Mouse (Mus musculus) cerebellum, postnatal 10 days (tissue): ENCODE data around the gene Slc2a6.

ENCODE experiments used
- DNase-seq, 2 experiments: peaks; one replicate each; pipeline ENCODE4 v3.0.0; 2021; ENCODE audit warnings: mixed read lengths in 2 of 2

Slc2a6 gene

DNA sequence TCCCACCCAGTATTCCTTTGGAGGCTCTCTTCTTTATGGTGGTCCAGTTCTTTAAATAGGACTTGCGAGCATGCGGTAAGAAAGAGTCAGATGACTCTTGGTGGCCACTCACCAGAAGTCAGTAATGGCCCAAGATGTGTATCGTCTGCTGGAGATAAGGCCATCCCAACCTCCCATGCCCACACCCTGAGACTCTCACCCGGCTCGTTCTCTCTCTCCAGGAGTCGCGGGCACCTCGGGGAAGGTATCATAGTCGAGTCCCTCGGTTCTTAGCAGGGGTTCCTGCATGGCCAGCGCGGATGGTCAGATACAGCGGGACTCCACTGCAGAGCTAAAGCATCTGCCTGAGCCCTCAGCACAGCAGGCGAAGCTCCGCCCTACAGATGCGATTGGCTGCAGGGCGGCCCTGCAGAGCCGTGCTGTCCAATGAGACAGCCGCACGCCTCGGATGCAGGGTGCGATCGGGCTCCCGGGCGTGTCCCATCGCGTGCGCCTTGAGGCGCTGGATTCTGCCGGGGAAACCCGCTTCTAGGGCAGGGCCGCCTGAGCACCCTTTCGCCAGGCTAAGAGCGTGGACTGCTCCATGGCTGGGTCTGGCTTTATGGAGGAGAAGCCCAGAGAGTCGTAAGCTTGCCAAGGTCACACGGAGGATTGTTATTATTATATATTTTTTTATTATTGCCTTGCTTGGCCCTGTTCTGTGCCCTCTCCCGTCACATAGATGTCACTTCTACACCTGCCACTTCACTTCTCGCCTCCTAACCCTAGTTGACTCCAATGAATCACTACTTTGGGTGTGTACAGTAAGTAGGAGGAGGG is at the start of gene Slc2a6:
Gene Slc2a6, minus strand, starts transcription at position 381 of the 819 bp plus-strand sequence.
- peak; percentile 92 to 94 for DNase-seq

GRCm38 (mm10) chr2:27075485-27075884 is 47.7 kb upstream of the Slc2a6 start:
- DNase-seq: peak; percentile 66 to 76

DNA sequence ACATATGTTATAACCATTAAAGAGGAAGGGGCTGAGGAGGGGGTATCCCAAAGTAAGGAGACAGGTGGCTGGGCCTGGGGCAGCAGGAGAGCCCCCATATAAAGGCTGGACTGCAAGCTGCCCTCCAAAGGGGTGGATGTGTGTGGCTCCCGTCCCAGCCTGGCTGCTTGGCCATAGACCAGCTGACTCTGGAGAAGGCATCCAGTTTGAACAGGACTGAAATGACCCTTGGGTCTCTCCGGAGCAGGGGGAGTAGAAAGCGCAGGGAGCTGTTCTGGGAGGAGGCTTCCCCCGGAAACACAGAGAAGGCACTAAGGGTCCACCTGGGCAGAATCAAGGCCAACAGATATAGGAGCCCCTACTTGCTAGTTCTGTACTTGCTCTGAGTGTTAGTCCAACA is 47.0 kb upstream of the Slc2a6 start:
- peak; percentile 71 to 76 for DNase-seq

DNA sequence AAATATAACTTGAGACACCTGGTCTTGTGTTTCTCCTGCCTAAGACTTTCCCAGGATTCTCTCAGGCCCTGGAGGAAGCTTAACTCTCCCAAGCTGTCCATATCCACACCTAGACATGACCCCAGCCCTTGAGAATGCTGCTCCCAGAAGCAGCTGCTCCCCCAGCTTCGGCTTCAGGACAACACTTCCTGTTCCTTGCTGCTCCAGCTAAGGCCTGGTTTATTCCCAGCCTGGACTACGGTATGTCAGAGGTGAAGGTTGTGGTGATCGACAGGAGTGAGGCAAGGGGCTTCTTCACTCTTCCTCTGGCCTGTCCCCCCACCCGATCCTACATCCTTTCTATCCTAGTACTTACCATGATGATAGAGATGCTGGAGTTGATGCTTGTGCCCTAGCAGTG is 45.6 kb upstream of the Slc2a6 start:
- no peak for DNase-seq

DNA sequence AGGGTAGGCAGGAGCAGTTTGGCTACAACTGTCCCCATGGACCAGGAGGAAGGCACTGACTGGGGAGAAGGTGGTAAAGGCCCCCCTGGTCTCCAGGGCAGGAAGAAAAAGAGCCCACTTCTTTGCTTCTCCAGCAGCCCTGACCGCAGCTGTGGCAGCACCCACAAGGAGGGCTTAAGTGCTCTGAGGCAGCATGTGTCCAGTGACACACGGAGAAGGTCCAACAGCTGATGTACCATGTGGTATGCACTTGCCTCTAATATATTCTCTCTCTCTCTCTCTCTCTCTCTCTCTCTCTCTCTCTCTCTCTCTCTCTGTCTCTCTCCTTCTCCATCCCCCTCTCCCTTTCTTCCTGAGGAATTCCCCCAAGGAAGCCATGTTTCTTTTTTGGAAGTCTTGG is 44.2 kb upstream of the Slc2a6 start, which contains the start of gene Mymk:
Gene Mymk, minus strand, starts transcription at position 202 of the 400 bp plus-strand sequence.
- DNase-seq: no peak

DNA sequence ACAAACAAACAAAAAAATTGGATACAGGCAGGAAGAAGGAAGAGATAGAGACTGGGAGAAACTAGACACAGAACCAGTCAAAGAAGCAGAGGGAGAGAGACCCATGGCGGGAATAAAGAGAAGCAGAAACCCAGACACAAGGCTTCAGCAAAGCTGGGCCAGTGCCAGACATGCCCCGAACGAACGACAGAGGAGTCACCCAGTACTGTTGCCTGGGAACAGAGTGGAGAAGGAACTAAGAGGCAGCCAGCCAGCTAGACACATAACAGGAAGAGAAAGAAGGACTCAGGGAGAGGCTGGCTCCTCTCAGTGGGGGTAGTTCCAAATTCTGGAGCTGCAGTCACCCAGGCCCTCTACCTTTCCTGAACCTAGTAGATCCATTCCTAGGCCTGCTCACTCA is 43.3 kb upstream of the Slc2a6 start:
- peak; percentile 81 to 88 for DNase-seq

GRCm38 (mm10) chr2:27070247-27070813 is 42.5 kb upstream of the Slc2a6 start:
- no peak for DNase-seq

GRCm38 (mm10) chr2:27069646-27070045 is 41.8 kb upstream of the Slc2a6 start:
- no peak for DNase-seq

DNA sequence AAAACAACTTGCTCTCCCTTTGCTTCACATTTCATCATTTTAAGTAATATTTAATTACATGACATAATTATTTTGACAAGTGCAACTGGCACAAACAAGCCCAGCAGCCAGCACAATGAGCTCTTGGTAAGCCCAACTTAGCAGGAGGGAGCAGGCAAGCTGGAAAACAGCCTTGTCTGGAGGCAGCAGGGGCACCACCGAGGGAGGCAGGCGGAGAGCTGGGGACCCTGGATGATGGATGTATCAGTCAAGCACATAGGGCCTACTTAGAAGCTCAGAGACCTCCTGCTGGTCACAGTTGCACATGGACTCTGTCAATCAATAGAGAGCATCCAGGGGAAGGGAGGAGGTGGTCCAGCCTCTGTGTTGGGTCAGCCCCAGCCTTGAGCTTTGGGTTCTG is 40.2 kb upstream of the Slc2a6 start:
- no peak for DNase-seq

DNA sequence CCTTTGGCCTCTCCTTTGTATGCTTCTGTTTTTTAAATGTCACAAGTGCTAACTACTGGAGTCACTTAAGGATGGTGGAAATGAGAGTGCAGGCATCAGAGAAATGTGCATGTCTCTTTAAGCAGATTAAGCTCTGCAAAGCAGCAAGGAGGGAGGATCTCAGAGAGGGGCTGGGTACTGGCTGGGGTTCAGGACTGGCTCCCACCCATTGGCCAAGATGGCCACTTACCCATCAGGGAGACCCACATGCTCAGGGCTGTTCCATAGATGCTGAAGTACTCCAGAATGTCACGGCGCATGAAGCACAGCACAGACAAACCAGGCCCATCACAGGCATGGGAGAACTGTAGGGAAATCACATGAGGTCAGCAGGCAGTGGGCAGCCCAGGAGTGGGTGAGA is 39.3 kb upstream of the Slc2a6 start:
- peak; percentile 67 to 72 for DNase-seq

GRCm38 (mm10) chr2:27059187-27059586 is 31.4 kb upstream of the Slc2a6 start:
- DNase-seq: no peak

DNA sequence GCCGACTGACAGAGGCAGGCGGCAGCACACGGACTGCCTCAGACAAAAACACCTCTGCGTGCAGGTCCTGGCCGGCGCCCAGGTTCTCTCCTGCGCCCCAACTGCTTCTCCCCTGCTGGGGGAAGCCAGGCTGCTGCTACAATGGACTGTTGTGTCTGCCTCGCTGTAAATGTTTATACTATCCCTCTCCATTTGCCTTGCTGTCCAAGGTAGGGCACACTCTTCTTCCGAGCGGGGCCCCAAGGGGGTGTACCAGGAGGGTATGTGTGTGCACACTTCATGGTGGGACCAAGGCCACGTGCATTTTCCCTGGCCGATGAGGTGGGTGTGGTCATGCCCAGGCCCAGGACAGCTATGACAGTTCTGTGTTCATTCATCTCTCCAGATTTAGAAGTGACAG is 31.0 kb upstream of the Slc2a6 start:
- peak in 1 of 2 experiments; percentile 48 for DNase-seq

GRCm38 (mm10) chr2:27058251-27058650 is 30.5 kb upstream of the Slc2a6 start:
- DNase-seq: no peak

DNA sequence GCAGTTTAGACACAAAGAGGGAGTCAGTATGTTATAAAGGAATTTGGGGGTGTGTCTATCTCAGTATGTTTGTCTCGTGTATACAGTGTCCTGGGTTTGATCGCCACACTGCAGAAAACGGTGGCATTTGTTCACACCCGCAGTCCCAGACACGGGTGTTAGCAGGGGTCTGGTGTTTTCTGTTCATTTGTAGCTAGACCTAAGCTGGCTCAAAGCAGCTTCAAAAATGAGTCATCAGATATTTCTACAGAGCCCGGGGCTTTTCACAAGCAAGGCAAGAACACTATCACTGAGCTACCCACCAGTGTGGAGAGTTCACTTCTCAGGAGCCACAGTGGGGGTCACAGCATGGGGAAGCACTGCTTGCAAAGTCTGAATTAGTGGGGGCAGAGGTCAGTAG is 21.6 kb upstream of the Slc2a6 start:
- DNase-seq: no peak

DNA sequence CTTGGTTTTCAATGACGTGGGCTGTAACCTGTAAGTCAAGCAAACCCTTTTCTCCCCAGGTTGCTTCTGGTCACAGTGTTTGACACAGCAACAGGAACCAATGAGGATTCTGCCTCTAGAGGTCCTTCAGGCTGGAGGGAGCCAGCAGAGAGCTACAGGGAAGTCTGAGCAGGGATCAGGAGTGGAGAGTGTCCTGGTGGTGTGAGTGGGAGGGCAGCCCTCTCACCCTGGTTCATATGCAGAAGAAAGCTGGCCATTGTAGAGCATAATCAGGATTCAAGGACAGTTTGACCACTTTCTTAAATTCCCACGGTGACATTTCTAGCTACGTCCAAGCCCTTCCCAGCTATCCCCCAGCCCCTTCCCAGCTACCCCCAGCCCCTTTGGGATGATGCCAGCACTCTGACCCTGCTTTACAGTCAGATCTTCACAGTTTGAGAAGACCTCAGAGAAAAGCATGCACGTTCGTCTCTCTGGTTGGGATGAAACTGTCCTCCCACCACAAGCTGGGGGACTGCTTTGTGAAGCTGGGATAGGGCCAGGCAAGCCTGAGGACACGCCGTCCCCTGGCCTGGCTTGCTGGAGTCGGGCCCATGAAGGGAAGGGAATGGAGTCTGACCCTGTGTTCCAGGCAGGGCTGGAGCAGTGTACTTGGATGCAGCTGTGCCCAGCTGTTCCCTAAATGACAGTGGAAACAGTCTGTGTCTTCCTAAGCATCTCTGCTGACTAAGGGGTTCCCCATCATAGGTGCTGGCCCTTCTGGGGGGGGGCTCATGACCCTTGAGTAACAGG is 18.4 kb upstream of the Slc2a6 start:
- DNase-seq: peak in 1 of 2 experiments; percentile 63

DNA sequence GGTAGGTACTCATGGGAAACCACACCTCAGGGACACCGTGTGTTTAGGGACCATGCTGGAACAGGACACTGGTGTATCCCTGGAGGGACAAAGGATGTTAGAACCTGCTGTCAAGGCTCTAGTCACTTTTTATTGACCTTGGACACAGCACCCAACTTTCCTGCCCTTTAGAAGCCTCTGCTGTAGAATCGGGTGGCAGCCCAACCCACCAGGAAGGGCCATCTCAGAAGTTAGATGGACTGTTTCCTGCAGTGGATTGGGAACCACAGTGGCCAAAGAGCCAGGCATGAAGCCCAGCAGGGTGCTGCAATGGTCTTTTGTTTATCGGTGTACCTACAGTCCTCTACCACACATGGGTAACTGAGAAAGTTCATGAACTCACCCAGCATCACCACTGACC is 16.8 kb upstream of the Slc2a6 start:
- no peak for DNase-seq

- DNase-seq: no peak
Measured at GRCm38 (mm10) chr2:27044166-27044565, 16.4 kb upstream of the Slc2a6 start.

DNA sequence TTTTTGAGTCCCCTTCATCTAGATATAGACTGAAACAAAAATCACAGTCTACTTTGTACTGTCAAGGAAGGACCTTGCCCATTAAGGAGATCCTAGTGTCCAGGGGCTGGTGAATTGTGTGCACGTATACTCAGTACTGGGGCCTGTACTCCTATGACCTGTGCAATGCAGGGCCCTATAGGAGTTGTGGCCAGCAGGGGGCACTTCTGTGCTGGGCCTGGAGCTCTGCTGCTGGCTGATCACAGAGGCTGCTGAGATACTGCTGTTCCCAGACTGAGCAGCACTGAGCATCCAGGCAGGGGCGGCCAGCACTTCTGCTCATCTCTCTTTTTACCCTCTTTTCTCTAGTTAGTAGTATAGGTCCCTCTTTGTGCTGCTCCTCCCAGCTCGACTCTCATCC is 15.7 kb upstream of the Slc2a6 start:
- DNase-seq: peak; percentile 95

DNA sequence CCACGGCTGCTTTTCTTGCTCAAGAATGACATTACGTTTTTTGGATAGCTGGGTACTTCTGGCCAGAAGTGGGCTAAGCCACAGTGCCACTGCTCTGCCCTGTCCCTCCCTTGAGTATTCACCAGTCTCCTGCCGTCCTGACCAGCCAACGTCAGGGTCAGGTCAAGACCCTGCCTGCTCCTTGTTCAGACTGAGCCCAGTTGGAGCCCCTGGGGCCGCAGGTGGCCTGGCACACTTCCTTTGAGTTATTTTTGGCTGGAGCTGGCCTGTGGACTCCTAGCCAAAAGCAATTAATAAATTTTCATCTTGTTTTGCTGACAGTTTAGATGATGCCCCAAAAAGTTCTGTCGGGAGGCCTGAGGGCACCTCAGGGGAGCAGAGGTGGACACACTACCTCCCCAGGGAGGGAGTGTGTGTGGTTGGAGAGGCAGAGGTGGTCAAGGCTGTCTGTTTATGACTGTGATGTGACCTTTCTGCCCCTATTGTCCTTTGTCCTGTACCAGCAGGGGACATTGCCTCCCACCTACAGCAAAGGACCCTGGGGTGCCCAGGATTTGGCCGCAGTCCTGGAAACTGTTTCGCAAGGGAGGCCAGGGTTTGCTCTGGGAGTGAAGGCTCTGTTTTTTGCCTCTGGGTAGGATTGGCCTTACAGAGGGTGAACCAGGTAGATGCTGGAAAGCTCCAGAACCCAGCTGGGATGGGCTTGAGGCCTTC is 14.5 kb upstream of the Slc2a6 start:
- no peak for DNase-seq

DNA sequence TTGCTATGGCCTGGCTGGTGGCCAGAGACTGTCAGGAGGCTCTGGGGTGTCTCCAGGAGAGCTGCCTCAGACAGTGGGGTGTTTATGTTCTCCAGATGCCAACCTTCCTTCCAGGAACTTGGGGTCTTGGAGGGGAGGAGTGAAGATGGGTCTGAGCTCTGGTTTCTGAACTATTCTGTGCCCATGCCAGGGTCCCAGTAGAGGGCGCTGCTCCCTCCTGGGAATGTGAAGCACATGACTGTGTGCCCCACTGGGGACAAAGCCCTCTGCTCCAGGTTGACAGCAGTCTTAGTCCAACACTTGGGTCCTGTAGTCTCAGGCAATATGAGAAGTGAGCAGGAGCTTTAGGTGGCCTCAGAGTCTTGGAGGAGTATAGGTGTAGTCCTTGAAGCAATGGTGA is 11.5 kb upstream of the Slc2a6 start:
- peak; percentile 48 to 63 for DNase-seq

DNA sequence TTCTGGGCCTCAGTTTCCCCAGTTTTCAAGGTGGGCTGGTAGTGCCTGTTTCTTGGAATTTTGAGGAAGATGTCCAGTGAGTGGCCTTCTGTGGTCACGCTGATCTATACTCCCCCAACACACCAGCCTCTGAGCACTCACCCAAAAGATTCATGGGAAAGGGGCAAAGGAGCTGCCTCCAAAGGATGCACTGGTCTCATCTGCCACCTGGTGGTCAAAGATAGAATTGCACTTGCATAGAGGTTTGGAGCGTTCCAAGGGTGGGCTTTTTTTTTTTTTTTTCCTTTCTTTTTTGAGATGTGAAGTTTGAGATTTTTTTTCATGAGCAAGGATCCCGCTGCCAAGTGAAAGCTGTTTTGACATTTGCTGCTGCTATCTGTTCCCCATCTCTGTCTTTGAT is 10.8 kb upstream of the Slc2a6 start:
- DNase-seq: peak; percentile 92 to 96

DNA sequence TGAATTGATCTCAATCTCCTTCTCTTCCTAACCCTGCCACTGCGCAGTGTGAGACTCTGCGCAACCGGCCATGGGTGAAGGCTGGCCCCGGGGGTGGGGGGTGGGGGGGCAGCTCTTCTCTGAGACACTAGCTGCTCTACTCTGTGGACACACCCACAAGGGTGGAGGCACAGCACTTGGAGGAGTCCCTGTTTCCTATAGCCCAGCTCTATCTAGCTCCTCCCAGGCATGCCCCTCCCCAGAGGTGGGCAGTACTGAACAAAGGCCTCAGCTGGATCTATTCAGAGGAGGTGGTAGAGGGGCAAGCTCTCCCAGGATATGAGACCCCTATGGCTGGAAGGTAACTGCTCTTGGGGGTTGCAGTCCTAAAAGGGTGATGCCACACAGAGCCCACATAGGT is 9.2 kb upstream of the Slc2a6 start:
- no peak for DNase-seq

- DNase-seq: no peak
Measured at GRCm38 (mm10) chr2:27036003-27036402, 8.2 kb upstream of the Slc2a6 start.
